Mouse (Mus musculus) heart, embryonic 13.5 days (tissue): ENCODE measurements at regions not wholly inside any gene's neighbourhood (a gene's known extent, or its start where the extent isn't known, plus 50 kb on each side); places are given as distances from the start of the nearest gene placed in this dataset.

Experiments used
- ATAC-seq: fragments of 200-750 bp; cut with Nextera tagmentation; 2 replicates; pipeline ENCODE4 v1.8.0; 2017; ENCODE audit warnings: moderate TSS enrichment; ENCODE audit not compliant: insufficient number of reproducible peaks, low FRiP score, low TSS enrichment; ENCODE audit errors: extremely low read depth
- H3K27ac ChIP-seq: fragments of 300-500 bp; sonication (generic); replicated peaks from 2 replicates; pipeline ENCODE4 v1.5.1; 2015; ENCODE audit warnings: moderate library complexity, mild to moderate bottlenecking, inconsistent platforms
- H3K27me3 ChIP-seq: fragments of 300-500 bp; sonication (generic); replicated peaks from 2 replicates; pipeline ENCODE4 v1.6.1; 2015; ENCODE audit warnings: mild to moderate bottlenecking, inconsistent platforms
- H3K36me3 ChIP-seq: fragments of 300-500 bp; sonication (generic); 2 replicates; pipeline ENCODE4 v1.6.1; 2015; ENCODE audit warnings: mild to moderate bottlenecking, inconsistent platforms
- H3K4me1 ChIP-seq: fragments of 300-500 bp; sonication (generic); 2 replicates; pipeline ENCODE4 v1.6.1; 2015; ENCODE audit warnings: inconsistent platforms
- H3K4me2 ChIP-seq: fragments of 300-500 bp; sonication (generic); 2 replicates; pipeline ENCODE4 v1.6.1; 2015; ENCODE audit warnings: inconsistent platforms, mild to moderate bottlenecking, moderate library complexity
- H3K4me3 ChIP-seq: fragments of 300-500 bp; sonication (generic); 2 replicates; pipeline ENCODE4 v1.5.1; 2015; ENCODE audit warnings: moderate library complexity, mild to moderate bottlenecking, inconsistent platforms
- H3K9ac ChIP-seq: fragments of 300-500 bp; sonication (generic); 2 replicates; pipeline ENCODE4 v1.6.1; 2015; ENCODE audit warnings: inconsistent platforms, mild to moderate bottlenecking, moderate library complexity
- H3K9me3 ChIP-seq: fragments of 300-500 bp; sonication (generic); 2 replicates; pipeline ENCODE4 v1.6.1; 2016; ENCODE audit warnings: inconsistent platforms
- WGBS: fragments of 180-500 bp; shearing (Covaris S2); methylation state at CpG from one replicate; pipeline ENCODE4 v1.1.7; 2015; ENCODE audit warnings: mixed read lengths; 5-methylcytosine and 5-hydroxymethylcytosine counted together

- Histone ChIP-seq H3K9ac (no peak overlapping the region), H3K27ac (no peak overlapping the region), H3K36me3 (no peaks in the 10 kb centered on the region), H3K27me3 (peaks cover 12% of the 10 kb centered on the region), H3K4me3 (no peak overlapping the region), H3K4me2 (no peak overlapping the region), H3K9me3 (no peaks in the 10 kb centered on the region), H3K4me1 (peaks cover 35% of the 10 kb centered on the region)
- no peak for ATAC-seq
- WGBS = 59% methylated on average over 5 of the region's 5 CpGs
Measured at GRCm38 (mm10) chr12:25216792-25217516, 120.0 kb upstream of the Id2 start.

DNA sequence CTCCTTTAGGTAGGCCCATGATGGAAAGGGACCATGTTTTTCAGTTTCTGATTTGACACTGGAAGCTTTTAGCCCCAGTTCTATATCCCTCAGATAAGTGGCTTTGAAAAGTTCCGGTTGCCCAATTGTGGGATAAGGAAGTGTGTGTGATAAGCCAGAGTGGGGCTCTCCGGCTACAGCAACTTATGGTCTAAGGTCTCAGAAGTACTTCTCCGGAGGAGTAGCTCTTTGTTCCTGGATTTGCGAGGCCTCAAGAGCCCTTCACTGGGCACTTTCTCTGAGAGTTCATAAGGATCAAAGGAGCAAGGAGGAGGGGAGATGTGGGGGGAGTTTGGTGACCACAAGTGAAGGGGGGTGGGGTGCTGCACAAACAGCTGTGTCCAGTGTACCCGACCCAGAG is 118.3 kb upstream of the Id2 start:
- Histone ChIP-seq H3K4me1 (peaks cover 27% of the 10 kb centered on the region), H3K4me2 (no peak overlapping the region), H3K9ac (no peak overlapping the region; the same call in 1 of the 2 replicates), H3K27me3 (peaks cover 9% of the 10 kb centered on the region), H3K36me3 (no peaks in the 10 kb centered on the region), H3K9me3 (no peaks in the 10 kb centered on the region), H3K4me3 (no peak overlapping the region), H3K27ac (no peak overlapping the region)
- WGBS = 26% methylated on average over 5 of the region's 5 CpGs
- ATAC-seq = no peak

DNA sequence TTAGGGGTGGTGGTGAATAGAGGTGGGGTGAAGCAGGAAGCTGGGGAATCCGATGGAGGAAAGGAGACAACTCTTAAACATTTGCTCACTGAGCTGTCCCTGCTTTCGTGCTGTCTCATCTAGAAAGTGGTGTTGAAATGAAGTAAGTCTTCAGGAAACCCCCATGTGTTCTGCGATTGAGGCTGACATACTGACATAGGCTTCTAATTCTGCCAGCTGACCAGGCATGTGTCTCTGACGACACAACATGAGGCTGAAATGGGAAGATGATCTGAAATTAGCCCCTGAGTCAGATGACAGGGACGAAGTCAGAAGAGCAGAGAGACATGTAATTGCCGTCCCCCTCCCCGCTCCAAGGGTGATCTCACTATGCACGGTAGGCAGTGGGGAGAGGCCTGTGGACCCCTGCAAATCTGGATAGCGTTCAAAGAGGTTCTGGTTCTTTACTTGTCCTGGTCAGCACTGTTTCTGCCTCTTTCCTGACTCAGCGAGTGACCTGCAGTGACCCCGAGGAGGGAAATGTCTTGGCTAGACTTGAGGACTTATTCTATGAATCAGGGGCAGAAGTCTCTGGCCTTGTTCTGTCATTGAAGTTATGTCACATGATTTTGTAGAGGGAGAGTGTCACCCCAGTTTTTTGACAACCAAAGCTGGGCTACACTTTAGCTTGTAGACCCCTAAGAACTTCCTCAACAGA is 117.0 kb upstream of the Id2 start:
- H3K4me2 ChIP-seq = no peak overlapping the region
- H3K9me3 ChIP-seq = no peaks in the 10 kb centered on the region
- H3K9ac ChIP-seq = no peak overlapping the region
- H3K36me3 ChIP-seq = no peaks in the 10 kb centered on the region
- H3K4me3 ChIP-seq = no peak overlapping the region
- 73% methylated on average over 11 of the region's 11 CpGs for WGBS
- H3K27me3 ChIP-seq = peaks cover 7% of the 10 kb centered on the region
- H3K4me1 ChIP-seq = peaks cover 27% of the 10 kb centered on the region
- no peak for ATAC-seq
- no peak overlapping the region for H3K27ac ChIP-seq

- Histone ChIP-seq H3K9ac (no peak overlapping the region), H3K4me3 (no peak overlapping the region), H3K27me3 (no peaks in the 10 kb centered on the region; the same call in 1 of the 2 replicates), H3K27ac (no peak overlapping the region), H3K9me3 (no peaks in the 10 kb centered on the region), H3K36me3 (no peaks in the 10 kb centered on the region), H3K4me1 (peaks cover 18% of the 10 kb centered on the region), H3K4me2 (no peak overlapping the region)
- WGBS = 86% methylated on average over 6 of the region's 6 CpGs
- no peak for ATAC-seq
Measured at GRCm38 (mm10) chr12:25211331-25211730, 114.4 kb upstream of the Id2 start.

DNA sequence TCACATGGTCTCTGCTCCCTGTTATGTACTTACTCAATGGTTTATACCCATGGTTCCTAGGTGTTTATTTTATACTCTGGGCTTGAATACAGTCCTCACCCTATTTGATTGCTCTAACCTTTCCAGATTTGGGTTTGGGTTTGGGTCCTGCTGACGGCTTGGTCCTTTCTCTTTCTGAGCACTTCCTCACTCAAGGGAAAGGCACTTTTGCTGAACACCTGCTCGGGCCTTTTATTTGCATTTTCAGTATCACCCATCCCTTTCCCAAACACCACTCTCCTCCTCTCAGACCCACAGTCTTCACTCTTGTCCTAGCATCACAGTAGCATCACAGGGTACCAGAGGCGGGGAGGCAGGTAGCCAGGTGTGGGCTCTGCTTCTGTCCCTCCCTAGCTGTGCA is 113.7 kb upstream of the Id2 start:
- no peaks in the 10 kb centered on the region for H3K36me3 ChIP-seq
- WGBS = 91% methylated on average over 3 of the region's 3 CpGs
- peaks cover 18% of the 10 kb centered on the region for H3K4me1 ChIP-seq
- H3K4me3 ChIP-seq = no peak overlapping the region
- H3K9ac ChIP-seq = no peak overlapping the region
- ATAC-seq = no peak
- no peaks in the 10 kb centered on the region for H3K9me3 ChIP-seq
- no peak overlapping the region for H3K4me2 ChIP-seq
- no peak overlapping the region for H3K27ac ChIP-seq
- H3K27me3 ChIP-seq = no peaks in the 10 kb centered on the region; the same call in 1 of the 2 replicates

- H3K9ac ChIP-seq = no peak overlapping the region
- no peak for ATAC-seq
Measured at GRCm38 (mm10) chr12:25209333-25209728, 112.4 kb upstream of the Id2 start.

GRCm38 (mm10) chr12:25208670-25209332 is 111.9 kb upstream of the Id2 start:
- H3K9me3 ChIP-seq = no peaks in the 10 kb centered on the region
- H3K4me3 ChIP-seq = no peak overlapping the region
- 53% methylated on average over 11 of the region's 11 CpGs for WGBS
- H3K27me3 ChIP-seq = no peaks in the 10 kb centered on the region; the same call in 1 of the 2 replicates
- H3K27ac ChIP-seq = no peak overlapping the region
- H3K4me1 ChIP-seq = peaks cover 10% of the 10 kb centered on the region
- H3K9ac ChIP-seq = no peak overlapping the region
- no peak overlapping the region for H3K4me2 ChIP-seq
- no peak for ATAC-seq
- H3K36me3 ChIP-seq = no peaks in the 10 kb centered on the region

More at GRCm38 (mm10) chr12:25209333-25209728, 112.4 kb upstream of the Id2 start:
- Histone ChIP-seq H3K4me1 (peaks cover 10% of the 10 kb centered on the region), H3K36me3 (no peaks in the 10 kb centered on the region), H3K27ac (no peak overlapping the region), H3K9me3 (no peaks in the 10 kb centered on the region), H3K27me3 (no peaks in the 10 kb centered on the region; the same call in 1 of the 2 replicates), H3K4me2 (no peak overlapping the region), H3K4me3 (no peak overlapping the region)
- WGBS = 45% methylated on average over 4 of the region's 4 CpGs

GRCm38 (mm10) chr12:25203371-25204067 is 106.6 kb upstream of the Id2 start:
- H3K4me1 ChIP-seq = no peaks in the 10 kb centered on the region
- H3K36me3 ChIP-seq = no peaks in the 10 kb centered on the region
- no peaks in the 10 kb centered on the region for H3K27me3 ChIP-seq
- ATAC-seq = no peak
- no peak overlapping the region for H3K4me3 ChIP-seq
- H3K27ac ChIP-seq = no peak overlapping the region
- H3K4me2 ChIP-seq = no peak overlapping the region
- 72% methylated on average over 10 of the region's 10 CpGs for WGBS
- H3K9me3 ChIP-seq = peaks cover 11% of the 10 kb centered on the region
- H3K9ac ChIP-seq = no peak overlapping the region

DNA sequence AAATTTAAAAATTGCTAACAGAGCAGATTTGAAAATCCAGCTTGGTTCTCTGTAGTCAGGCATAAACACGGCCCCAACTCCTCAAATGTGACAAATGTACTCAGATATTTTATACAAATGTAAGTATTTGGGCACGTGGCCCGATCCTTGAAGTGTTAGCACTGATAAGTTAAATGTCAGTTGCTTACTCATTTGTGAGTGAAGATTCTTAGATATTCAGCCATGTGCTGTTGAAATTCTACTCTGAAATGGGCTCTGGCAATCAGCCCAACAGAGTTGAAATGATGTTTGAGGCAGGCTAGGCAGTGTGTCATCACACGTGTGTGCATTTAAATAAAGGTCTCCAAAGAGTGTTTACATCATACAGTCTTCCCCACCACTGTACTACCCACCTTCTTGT is 103.2 kb upstream of the Id2 start:
- Histone ChIP-seq H3K9me3 (peaks cover 11% of the 10 kb centered on the region), H3K9ac (no peak overlapping the region), H3K27ac (no peak overlapping the region), H3K4me2 (no peak overlapping the region), H3K36me3 (no peaks in the 10 kb centered on the region), H3K4me3 (no peak overlapping the region), H3K27me3 (no peaks in the 10 kb centered on the region), H3K4me1 (peaks cover 13% of the 10 kb centered on the region)
- 71% methylated on average over 4 of the region's 4 CpGs for WGBS
- ATAC-seq = no peak

DNA sequence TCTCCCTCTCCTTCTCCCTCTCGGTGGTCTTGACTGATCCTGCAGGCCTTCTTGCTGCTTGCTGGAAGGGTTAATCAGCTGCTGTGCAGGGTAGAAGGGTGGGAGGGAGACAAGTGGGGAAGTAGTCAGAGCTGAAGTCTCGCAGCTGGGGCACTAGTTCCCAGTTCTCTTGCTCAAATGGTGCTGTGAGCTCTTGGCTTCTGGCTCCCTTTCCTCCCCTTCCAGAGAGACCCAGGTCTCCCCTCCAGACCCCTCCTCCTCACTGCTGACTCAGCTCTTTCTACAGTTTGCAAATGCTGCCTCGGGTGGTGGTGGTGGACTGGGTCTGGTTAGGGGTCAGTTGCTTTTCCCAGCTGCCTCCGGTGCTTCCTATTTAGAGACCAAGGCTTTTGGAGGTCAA is 100.8 kb upstream of the Id2 start:
- Histone ChIP-seq H3K27ac (no peak overlapping the region), H3K9me3 (peaks cover 11% of the 10 kb centered on the region), H3K9ac (no peak overlapping the region), H3K4me3 (no peak overlapping the region), H3K4me1 (peaks cover 13% of the 10 kb centered on the region), H3K27me3 (no peaks in the 10 kb centered on the region), H3K4me2 (no peak overlapping the region), H3K36me3 (no peaks in the 10 kb centered on the region)
- ATAC-seq = no peak; the same call in 1 of the 2 replicates
- 23% methylated on average over 3 of the region's 4 CpGs for WGBS

DNA sequence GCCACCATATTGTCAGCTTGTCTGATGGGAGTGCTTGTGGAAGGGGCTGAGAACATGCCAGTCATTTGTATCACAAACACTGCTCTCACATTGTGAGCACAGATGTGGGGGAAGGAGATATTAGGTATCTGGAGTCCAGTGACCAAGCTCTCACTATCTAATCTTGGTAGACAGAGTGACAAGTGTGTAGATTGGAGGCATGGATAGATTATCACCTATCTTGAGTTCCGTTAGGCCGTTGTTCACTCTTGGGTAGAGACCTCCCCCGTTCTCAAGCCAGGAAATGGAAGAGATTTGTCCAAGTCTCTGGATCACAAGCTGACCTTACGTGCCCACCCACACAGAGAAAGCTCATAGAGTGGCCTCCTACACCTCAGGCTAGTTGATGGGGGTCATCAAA is 99.1 kb upstream of the Id2 start:
- no peak for ATAC-seq
- H3K4me3 ChIP-seq = no peak overlapping the region
- H3K4me2 ChIP-seq = no peak overlapping the region
- H3K36me3 ChIP-seq = no peaks in the 10 kb centered on the region
- no peaks in the 10 kb centered on the region for H3K27me3 ChIP-seq
- H3K27ac ChIP-seq = no peak overlapping the region
- peaks cover 5% of the 10 kb centered on the region for H3K9me3 ChIP-seq
- WGBS = 42% methylated on average over 4 of the region's 4 CpGs
- H3K9ac ChIP-seq = no peak overlapping the region
- H3K4me1 ChIP-seq = peaks cover 13% of the 10 kb centered on the region
